Mouse (Mus musculus) neural tube, embryonic 12.5 days (tissue): ENCODE measurements around the gene Bicc1. TPM values are rescaled to one million over a fixed set of nuclear protein-coding genes. Genes with fewer than 3 reads are reported as not detected.

Experiments used
- ATAC-seq: fragments of 200-750 bp; cut with Nextera tagmentation; 2 replicates; pipeline ENCODE4 v1.8.0; 2017; ENCODE audit warnings: low read depth, mild to moderate bottlenecking, moderate TSS enrichment, moderate library complexity; ENCODE audit not compliant: low FRiP score
- H3K27ac ChIP-seq: fragments of 300-500 bp; sonication (generic); 2 replicates; pipeline ENCODE4 v1.5.1; 2016
- H3K27me3 ChIP-seq: fragments of 300-500 bp; sonication (generic); replicated peaks from 2 replicates; pipeline ENCODE4 v1.6.1; 2016; ENCODE audit warnings: mild to moderate bottlenecking
- H3K36me3 ChIP-seq: fragments of 300-500 bp; sonication (generic); 2 replicates; pipeline ENCODE4 v1.6.1; 2016; ENCODE audit warnings: mild to moderate bottlenecking
- H3K4me1 ChIP-seq: fragments of 300-500 bp; sonication (generic); 2 replicates; pipeline ENCODE4 v1.6.1; 2016
- H3K4me2 ChIP-seq: fragments of 300-500 bp; sonication (generic); replicated peaks from 2 replicates; pipeline ENCODE4 v1.6.1; 2016; ENCODE audit warnings: mild to moderate bottlenecking
- H3K4me3 ChIP-seq: fragments of 300-500 bp; sonication (generic); 2 replicates; pipeline ENCODE4 v1.5.1; 2016
- H3K9ac ChIP-seq: fragments of 300-500 bp; sonication (generic); 2 replicates; pipeline ENCODE4 v1.6.1; 2016; ENCODE audit warnings: mild to moderate bottlenecking
- H3K9me3 ChIP-seq: fragments of 300-500 bp; sonication (generic); 2 replicates; pipeline ENCODE4 v1.6.1; 2016; ENCODE audit warnings: mild to moderate bottlenecking
- WGBS: fragments of 180-500 bp; shearing (Covaris S2); methylation state at CpG from one replicate; pipeline ENCODE4 v1.1.7; 2016; 5-methylcytosine and 5-hydroxymethylcytosine counted together
- polyA plus RNA-seq: library from polyadenylated mRNA; unstranded; fragments of >200 nt; fragmentation: Nextera tagmentation; extraction: Ambion mirVana; gene quantifications from 2 replicates; pipeline ENCODE4 v1.2.1, GENCODE M21; 2016

Gene Bicc1
- polyA plus RNA-seq, 1 experiment from 2014 or later: 7.7 TPM

DNA sequence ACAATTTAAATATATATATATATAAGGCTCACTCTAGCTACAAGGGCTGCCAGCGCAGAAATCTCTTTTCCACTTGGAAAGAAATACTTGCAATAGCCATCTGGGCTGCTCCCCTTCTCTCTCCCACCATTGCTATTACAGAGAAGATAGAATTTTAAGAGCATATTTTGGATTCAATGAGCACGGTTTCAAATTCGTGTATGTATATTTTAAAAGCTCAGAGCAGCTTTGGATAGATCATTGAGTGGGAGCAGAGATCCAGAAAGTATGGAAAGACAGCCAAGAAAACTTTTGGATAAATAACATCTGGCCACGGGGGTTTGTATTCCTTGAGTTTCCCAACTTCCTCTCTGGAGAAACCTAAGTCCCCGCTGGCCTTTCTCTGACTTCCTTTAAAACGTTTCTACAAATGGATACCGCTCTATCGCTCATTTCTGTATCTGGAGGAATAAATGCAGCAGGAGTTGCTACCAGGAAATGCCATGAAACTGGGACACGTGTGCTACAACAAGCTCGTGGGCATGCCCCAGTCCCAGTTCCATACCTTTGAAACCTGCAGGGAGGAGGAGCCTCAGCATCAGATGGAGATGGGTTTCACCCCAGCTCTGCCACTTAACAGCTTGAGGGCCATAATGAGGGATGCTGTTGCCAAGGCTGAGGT, 45.1 kb downstream of the Bicc1 start:
- Histone ChIP-seq H3K27ac (no peak overlapping the region), H3K4me2 (no peak overlapping the region), H3K4me1 (no peaks in the 10 kb centered on the region), H3K9me3 (no peaks in the 10 kb centered on the region), H3K4me3 (no peak overlapping the region), H3K9ac (no peak overlapping the region), H3K27me3 (no peaks in the 10 kb centered on the region), H3K36me3 (no peaks in the 10 kb centered on the region)
- WGBS: 88% methylated on average over 10 of the region's 10 CpGs
- no peak for ATAC-seq

DNA sequence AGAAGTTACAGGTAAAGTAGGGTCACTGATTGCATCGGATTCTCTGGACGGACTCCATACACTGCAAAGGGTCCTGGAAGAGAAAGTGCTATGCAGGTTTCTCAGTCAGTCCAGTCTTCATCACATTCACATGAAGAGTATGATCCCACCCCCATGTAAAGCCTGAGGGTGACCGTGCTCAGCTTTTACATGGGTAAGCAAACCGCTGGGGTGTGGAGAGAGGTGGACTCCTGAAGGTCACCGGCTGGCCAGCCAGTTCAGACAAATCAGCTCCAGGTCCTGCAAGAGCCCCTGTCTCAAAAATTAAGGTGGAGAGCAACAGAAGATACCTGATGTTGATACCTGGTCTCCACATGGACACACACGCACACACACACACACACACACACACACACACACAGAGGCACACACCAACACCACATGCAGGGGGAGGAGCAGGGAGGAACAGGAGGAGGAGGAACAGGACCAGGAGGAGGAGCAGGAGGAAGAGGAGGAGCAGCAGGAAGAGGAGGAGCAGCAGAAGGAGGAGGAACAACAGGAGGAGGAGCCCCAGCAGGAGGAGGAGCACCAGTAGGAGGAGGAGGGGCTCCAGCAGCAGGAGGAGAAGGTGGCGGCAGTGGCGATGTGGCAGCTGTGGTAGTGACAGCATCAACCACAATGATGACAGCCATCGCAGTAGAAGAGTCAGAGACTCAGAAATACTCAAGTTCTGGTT, 52.9 kb downstream of the Bicc1 start:
- no peak overlapping the region for H3K27ac ChIP-seq

DNA sequence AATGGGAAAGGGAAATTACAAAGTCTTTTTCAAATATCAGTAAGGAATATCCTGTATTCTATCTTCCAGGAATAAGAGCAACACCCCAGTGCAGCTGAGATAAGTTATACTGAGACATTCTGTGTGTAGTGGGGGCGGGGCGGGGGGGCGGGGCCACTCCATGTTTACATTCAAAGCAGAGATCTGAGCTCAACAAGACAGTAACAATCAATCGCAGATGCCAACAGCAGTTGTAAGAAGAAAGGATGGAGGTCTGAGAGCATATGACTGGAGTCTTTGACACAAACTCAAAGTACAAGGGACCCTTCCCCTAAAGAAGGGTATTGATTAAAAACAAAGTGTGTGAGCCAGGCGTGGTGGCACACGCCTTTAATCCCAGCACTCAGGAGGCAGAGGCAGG, 54.7 kb downstream of the Bicc1 start:
- no peak for ATAC-seq
- H3K4me3 ChIP-seq: no peak overlapping the region
- WGBS: 74% methylated on average over 6 of the region's 6 CpGs
- H3K4me2 ChIP-seq: no peak overlapping the region
- no peaks in the 10 kb centered on the region for H3K36me3 ChIP-seq
- H3K4me1 ChIP-seq: no peaks in the 10 kb centered on the region; the same call in 1 of the 2 replicates
- no peak overlapping the region for H3K27ac ChIP-seq
- H3K9me3 ChIP-seq: no peaks in the 10 kb centered on the region
- H3K9ac ChIP-seq: no peak overlapping the region
- no peaks in the 10 kb centered on the region for H3K27me3 ChIP-seq

More for the DNA sequence above, 52.9 kb downstream of the Bicc1 start:
- no peak overlapping the region for H3K4me3 ChIP-seq
- no peaks in the 10 kb centered on the region for H3K9me3 ChIP-seq
- H3K27me3 ChIP-seq: no peaks in the 10 kb centered on the region
- no peaks in the 10 kb centered on the region for H3K4me1 ChIP-seq
- no peak overlapping the region for H3K9ac ChIP-seq
- H3K4me2 ChIP-seq: no peak overlapping the region
- 94% methylated on average over 9 of the region's 9 CpGs for WGBS
- no peaks in the 10 kb centered on the region for H3K36me3 ChIP-seq
- ATAC-seq: no peak

DNA sequence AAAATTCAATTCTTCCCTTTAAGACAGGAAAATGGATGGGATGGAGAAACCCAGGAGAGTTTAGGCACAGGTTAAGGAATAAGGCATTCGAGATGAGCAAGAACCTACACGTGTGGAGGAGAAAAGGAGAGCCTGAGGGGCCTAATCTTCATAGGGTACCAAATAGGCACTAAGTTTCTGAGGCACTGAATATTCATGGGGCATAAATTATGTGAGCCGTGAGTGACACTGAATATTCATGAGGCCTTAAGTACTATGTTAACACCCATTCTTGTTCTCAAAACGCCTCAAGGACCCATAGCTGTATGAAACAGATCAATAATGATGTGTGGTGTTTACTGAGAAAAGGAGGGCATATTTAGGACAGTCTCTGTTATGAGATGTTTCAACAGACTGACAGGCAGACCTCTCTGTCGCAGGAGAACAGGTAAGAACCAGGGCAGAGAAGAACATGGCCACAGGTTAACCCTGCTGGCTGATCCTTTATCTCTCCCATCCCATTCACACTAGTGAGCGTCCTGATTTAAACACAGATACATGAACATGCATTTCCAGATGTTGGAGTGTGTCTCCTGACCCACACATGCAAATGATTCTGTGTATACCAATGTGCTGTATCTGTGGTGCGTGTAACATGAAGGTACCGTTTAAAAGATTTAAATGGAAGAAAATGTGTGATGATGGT, 58.5 kb downstream of the Bicc1 start:
- Histone ChIP-seq H3K4me1 (no peaks in the 10 kb centered on the region; the same call in 1 of the 2 replicates), H3K4me2 (no peak overlapping the region), H3K9ac (no peak overlapping the region), H3K9me3 (no peaks in the 10 kb centered on the region), H3K27ac (no peak overlapping the region), H3K27me3 (no peaks in the 10 kb centered on the region), H3K4me3 (no peak overlapping the region), H3K36me3 (no peaks in the 10 kb centered on the region)
- ATAC-seq: peak; percentile 92
- 49% methylated on average over 8 of the region's 8 CpGs for WGBS

DNA sequence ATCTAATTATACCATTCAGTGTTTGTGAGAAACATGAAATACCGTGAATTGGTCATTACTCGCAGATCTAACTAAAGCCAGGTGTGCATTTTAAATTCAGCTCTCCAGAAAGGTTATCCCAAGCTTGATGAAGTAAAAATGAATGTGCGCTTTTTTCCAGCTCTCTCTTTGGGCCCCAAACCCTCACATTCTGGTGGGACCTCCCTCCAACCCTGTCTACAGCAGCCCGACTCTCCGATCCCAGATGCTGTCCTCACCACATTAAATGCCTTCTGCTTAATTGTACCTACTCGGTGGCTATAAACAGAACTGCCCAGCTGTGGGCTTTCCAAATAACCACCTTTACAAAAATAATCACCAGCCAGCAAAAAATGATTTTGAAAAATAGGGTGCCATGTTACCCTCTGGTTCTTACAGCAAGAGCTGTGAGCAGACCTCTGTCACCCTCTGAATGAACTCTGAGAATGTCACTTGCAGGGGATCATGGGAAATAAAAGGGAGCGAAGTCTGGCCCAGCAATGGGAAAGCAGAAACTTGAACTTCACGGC, 64.7 kb downstream of the Bicc1 start:
- WGBS: 87% methylated on average over 8 of the region's 8 CpGs
- no peak overlapping the region for H3K9ac ChIP-seq
- no peak for ATAC-seq

DNA sequence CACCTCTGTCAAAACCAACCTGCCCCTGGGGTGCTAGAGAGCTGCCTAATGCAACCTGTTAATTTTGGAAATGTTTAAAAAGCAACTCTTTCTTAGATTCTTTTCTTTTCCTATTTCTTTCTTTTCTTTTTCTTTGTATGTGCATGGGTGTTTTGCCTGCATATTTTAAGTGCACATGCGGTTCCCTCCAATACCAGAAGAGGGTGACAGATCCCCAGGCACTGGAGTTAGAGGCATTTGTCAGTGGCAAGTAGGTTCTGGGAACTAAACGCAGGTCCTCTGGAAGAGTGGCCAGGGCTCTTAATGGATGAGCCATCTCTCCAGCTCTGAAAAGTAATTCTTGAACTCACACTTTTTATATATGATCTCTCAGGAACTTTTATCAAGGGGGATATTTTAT, 66.2 kb downstream of the Bicc1 start:
- WGBS: 84% methylated on average over 2 of the region's 2 CpGs
- Histone ChIP-seq H3K36me3 (no peaks in the 10 kb centered on the region), H3K4me2 (no peak overlapping the region), H3K4me3 (no peak overlapping the region), H3K27me3 (no peaks in the 10 kb centered on the region), H3K9ac (no peak overlapping the region), H3K4me1 (no peaks in the 10 kb centered on the region), H3K9me3 (no peaks in the 10 kb centered on the region), H3K27ac (no peak overlapping the region)
- no peak for ATAC-seq

More for the DNA sequence above, 64.7 kb downstream of the Bicc1 start:
- Histone ChIP-seq H3K27me3 (no peaks in the 10 kb centered on the region), H3K4me3 (no peak overlapping the region), H3K4me1 (no peaks in the 10 kb centered on the region), H3K36me3 (no peaks in the 10 kb centered on the region), H3K4me2 (no peak overlapping the region), H3K27ac (no peak overlapping the region), H3K9me3 (no peaks in the 10 kb centered on the region)

DNA sequence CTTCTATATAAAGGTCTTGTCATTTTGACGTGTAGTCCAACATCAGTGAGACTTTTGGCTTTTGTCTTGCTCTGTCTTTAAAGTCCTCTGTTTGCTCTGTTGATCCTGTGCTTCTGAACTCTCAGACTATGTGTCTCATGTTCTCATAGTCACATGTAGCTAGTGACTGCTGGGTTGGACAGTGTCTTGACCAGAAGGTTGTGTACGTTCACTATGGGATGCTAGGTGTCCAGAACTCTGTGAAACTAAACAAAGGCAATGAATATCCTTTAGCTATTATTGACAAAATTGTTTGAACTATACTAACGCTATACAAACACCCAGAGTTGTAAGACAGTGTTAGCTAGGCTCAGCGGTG, 72.2 kb downstream of the Bicc1 start:
- H3K36me3 ChIP-seq: no peaks in the 10 kb centered on the region
- 85% methylated on average over 4 of the region's 4 CpGs for WGBS

DNA sequence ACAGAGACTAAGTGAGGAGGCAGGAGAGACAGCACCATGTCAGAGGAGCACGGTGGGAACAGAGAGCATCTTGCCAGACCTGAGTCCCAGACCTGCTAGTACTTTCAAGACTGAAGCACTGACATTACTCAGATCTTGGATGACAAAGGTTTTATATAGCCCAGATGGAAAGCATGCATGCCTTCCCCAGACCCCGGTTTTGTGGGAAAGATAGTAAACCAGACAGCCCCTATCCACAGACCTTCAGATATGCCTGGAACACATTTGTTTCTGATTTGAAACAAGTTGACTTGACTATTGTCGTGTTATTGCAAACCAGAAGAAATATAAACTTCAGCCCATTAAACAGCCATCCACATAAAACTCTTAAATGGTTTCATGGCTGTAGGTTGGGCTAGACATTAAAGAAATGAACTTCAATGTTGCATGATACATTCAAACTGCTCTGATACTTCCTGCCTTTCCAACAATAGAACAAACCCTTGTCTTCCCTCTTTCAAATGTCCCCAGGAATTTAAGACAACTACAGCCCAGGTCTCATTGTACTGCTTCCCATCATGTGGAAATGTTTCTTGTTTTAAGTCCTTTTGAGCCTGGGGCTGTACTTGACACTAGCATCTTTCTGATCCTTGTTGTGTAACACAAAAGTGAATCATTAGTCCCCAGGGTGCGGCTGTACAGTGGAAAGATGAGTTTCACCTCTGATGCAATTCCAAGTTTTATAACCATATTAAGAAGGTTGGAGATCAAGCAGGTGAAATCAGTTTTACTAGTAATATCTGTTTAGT, 72.7 kb downstream of the Bicc1 start:
- no peak overlapping the region for H3K4me2 ChIP-seq
- H3K9me3 ChIP-seq: no peaks in the 10 kb centered on the region
- H3K4me3 ChIP-seq: no peak overlapping the region
- H3K27me3 ChIP-seq: no peaks in the 10 kb centered on the region
- no peak for ATAC-seq
- H3K4me1 ChIP-seq: no peaks in the 10 kb centered on the region
- no peak overlapping the region for H3K9ac ChIP-seq
- H3K27ac ChIP-seq: no peak overlapping the region
- H3K36me3 ChIP-seq: no peaks in the 10 kb centered on the region
- WGBS: 88% methylated on average over 4 of the region's 4 CpGs

More for the DNA sequence above, 72.2 kb downstream of the Bicc1 start:
- Histone ChIP-seq H3K27ac (no peak overlapping the region), H3K27me3 (no peaks in the 10 kb centered on the region), H3K9me3 (no peaks in the 10 kb centered on the region), H3K4me3 (no peak overlapping the region), H3K4me1 (no peaks in the 10 kb centered on the region), H3K4me2 (no peak overlapping the region), H3K9ac (no peak overlapping the region)
- ATAC-seq: no peak

DNA sequence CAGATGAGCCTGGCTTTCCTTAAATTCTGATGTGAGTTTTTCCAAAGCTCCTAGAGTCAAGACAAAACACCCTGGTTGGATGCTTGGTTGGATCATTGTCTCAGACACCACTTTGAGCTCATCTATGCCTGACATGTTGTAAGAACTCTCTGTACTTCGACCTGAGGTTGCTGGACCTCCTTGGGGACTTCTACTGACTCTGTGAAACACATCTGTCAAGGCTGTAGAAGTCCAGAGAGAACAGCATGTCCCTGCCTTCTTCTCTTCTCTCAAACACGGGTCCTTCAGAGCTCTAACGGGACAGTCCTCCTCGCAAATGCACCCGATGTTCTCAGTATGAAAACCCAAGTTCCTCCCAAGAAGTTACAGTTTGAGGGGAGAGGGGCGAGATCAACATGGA, 76.5 kb downstream of the Bicc1 start:
- Histone ChIP-seq H3K27me3 (no peaks in the 10 kb centered on the region), H3K4me3 (no peak overlapping the region), H3K27ac (no peak overlapping the region), H3K9ac (no peak overlapping the region), H3K4me2 (no peak overlapping the region), H3K4me1 (no peaks in the 10 kb centered on the region), H3K36me3 (no peaks in the 10 kb centered on the region), H3K9me3 (no peaks in the 10 kb centered on the region)
- no peak for ATAC-seq
- 87% methylated on average over 6 of the region's 6 CpGs for WGBS

DNA sequence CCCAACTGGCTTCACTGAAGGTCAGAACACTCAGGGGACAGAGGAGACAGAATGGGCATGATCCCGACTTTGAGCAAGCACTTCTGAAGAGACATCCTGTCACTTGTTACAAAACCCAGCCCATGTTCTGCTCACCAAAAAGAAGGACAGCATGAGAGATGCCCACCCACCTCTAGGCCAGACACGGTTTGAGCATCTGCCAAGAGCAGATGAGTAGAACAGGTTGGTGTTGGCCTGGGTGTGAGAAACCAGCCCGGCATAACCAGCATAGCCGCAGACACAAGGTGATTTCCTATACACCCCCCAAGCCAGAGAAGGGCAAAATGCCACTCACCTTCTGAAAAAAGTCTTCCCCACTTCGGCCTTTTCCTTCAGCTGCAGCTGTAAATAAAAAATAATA, 80.6 kb downstream of the Bicc1 start:
- no peaks in the 10 kb centered on the region for H3K4me1 ChIP-seq
- ATAC-seq: no peak
- 91% methylated on average over 5 of the region's 5 CpGs for WGBS

DNA sequence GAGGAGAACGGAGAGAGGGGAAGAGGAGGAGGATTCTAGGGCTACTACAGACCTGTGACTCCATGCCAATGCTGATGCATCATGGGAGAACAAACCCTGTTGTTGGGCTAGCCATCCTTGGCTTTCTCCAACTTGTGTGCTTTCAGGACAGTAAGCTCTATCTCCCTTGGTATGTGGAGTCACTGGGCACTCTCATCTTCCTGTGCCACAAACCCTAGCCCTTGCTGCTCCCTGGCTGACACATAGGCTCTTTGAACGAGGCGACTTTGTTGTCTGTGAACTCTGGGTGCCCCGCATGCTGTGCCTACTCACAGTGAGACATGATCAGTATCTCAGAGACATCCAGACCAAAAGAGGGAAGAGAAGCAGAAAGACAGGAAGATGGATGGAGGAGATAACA, 94.5 kb downstream of the Bicc1 start:
- H3K27me3 ChIP-seq: no peaks in the 10 kb centered on the region
- H3K4me1 ChIP-seq: no peaks in the 10 kb centered on the region
- no peak for ATAC-seq
- no peak overlapping the region for H3K27ac ChIP-seq
- no peaks in the 10 kb centered on the region for H3K9me3 ChIP-seq
- WGBS: 82% methylated on average over 4 of the region's 4 CpGs
- H3K9ac ChIP-seq: no peak overlapping the region
- H3K4me3 ChIP-seq: no peak overlapping the region
- H3K36me3 ChIP-seq: no peaks in the 10 kb centered on the region
- H3K4me2 ChIP-seq: no peak overlapping the region

More for the DNA sequence above, 80.6 kb downstream of the Bicc1 start:
- H3K9me3 ChIP-seq: no peaks in the 10 kb centered on the region
- no peak overlapping the region for H3K4me2 ChIP-seq
- no peaks in the 10 kb centered on the region for H3K36me3 ChIP-seq
- H3K4me3 ChIP-seq: no peak overlapping the region
- H3K27ac ChIP-seq: no peak overlapping the region
- no peaks in the 10 kb centered on the region for H3K27me3 ChIP-seq
- no peak overlapping the region for H3K9ac ChIP-seq

DNA sequence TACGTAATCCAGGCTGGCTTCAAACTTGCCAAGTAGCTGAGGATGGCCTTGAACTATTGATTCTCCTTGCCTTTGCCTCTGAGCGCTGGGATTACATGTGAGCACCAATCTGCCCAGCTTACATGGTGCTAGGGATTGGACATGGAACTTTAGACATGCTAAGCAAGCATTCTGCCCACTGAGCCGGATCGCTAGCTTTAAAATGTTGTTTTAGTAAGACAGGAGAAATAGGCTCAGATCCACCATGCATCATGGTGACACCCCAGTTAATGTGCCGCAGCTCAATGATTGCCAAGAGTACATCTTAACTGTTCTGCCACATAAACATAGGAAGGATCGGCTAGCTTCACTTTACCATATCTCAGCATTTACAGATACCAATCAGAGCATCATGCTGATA, 94.9 kb downstream of the Bicc1 start:
- Histone ChIP-seq H3K36me3 (no peaks in the 10 kb centered on the region), H3K27ac (no peak overlapping the region), H3K9me3 (no peaks in the 10 kb centered on the region), H3K27me3 (no peaks in the 10 kb centered on the region), H3K4me3 (no peak overlapping the region), H3K4me1 (no peaks in the 10 kb centered on the region), H3K4me2 (no peak overlapping the region), H3K9ac (no peak overlapping the region)
- no peak for ATAC-seq
- WGBS: 94% methylated on average over 6 of the region's 6 CpGs
